Mouse (Mus musculus) kidney, postnatal 0 days (tissue): ENCODE results near the gene Thrsp. TPM values are rescaled to one million over a fixed set of nuclear protein-coding genes. Genes with fewer than 3 reads are reported as not detected.

Source experiments
- ATAC-seq: fragments of 200-750 bp; cut with Nextera tagmentation; replicated peaks from 2 replicates; pipeline ENCODE4 v1.8.0; 2017; ENCODE audit warnings: low read depth, moderate number of reproducible peaks, moderate TSS enrichment, moderate library complexity; ENCODE audit not compliant: low FRiP score
- DNase-seq: peaks from one replicate; pipeline ENCODE4 v3.0.0-alpha.2; 2016; ENCODE audit warnings: low spot score
- H3K27ac ChIP-seq: fragments of 300-500 bp; sonication (generic); 2 replicates; pipeline ENCODE4 v1.5.1; 2014; ENCODE audit warnings: mild to moderate bottlenecking
- H3K27me3 ChIP-seq: fragments of 300-500 bp; sonication (generic); 2 replicates; pipeline ENCODE4 v1.6.1; 2014; ENCODE audit warnings: low read length, mixed read lengths; ENCODE audit not compliant: insufficient read depth
- H3K36me3 ChIP-seq: fragments of 300-500 bp; sonication (generic); 2 replicates; pipeline ENCODE4 v1.6.1; 2014; ENCODE audit warnings: low read length, mixed read lengths; ENCODE audit not compliant: insufficient read depth
- H3K4me1 ChIP-seq: fragments of 300-500 bp; sonication (generic); replicated peaks from 2 replicates; pipeline ENCODE4 v1.6.1; 2014; ENCODE audit warnings: antibody characterized with exemption, low read length, mixed read lengths; ENCODE audit not compliant: insufficient read depth
- H3K4me2 ChIP-seq: fragments of 300-500 bp; sonication (generic); 2 replicates; pipeline ENCODE4 v1.6.1; 2014; ENCODE audit warnings: mild to moderate bottlenecking, low read length, moderate library complexity, mixed read lengths
- H3K4me3 ChIP-seq: fragments of 300-500 bp; sonication (generic); replicated peaks from 2 replicates; pipeline ENCODE4 v1.5.1; 2014; ENCODE audit warnings: low read depth, low read length
- H3K9ac ChIP-seq: fragments of 300-500 bp; sonication (generic); 2 replicates; pipeline ENCODE4 v1.6.1; 2014; ENCODE audit warnings: low read depth, low read length
- H3K9me3 ChIP-seq: fragments of 300-500 bp; sonication (generic); replicated peaks from 2 replicates; pipeline ENCODE4 v1.6.1; 2016; ENCODE audit warnings: low read length, inconsistent platforms, mixed read lengths
- CTCF ChIP-seq: IDR thresholded peaks from 2 replicates; pipeline ENCODE4 v1.5.1; 2016; ENCODE audit warnings: antibody characterized with exemption, low read depth, mild to moderate bottlenecking, moderate library complexity
- WGBS: fragments of 180-500 bp; shearing (Covaris S2); extraction: QIAGEN DNeasy Blood & Tissue Kit; methylation state at CpG from one replicate; pipeline ENCODE4 v1.1.7; 2014; 5-methylcytosine and 5-hydroxymethylcytosine counted together
- polyA plus RNA-seq: library from polyadenylated mRNA; unstranded; fragments of >200 nt; fragmentation: Nextera tagmentation; extraction: Ambion mirVana; gene quantifications from 2 replicates; pipeline ENCODE4 v1.2.1, GENCODE M21; 2015

The Thrsp gene
- polyA plus RNA-seq, 1 experiment from 2014 or later = 1.4 TPM

DNA sequence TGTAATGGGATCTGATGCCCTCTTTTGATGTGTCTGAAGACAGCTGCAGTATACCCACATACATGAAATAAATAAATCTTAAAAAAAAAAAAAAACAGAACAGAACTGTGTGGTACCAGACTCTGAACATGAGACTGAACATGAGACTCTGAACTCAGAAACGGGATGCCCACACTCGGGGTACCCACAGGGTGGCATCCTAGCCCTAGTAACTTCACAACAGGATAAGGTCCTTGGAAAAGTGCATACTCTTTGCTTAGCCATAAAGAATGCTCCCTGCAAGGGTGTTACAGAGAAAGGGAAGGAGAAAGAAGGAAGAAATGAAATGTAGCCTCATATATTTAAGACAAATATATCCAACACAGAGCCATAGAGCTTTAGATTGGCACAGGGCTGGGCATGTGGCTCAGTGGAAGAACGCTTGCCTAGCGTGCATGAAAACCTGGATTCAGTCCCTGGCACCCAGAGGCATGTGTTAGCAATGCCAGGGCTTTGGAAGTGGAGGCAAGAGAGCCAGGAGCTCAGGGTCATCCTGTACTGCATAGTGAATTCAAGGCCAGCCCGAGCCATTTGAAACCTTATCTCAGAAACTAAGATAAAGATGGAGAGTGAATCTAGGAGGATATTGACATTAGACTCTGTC is 10.4 kb upstream of the Thrsp start:
- no peaks in the 10 kb centered on the region for H3K27me3 ChIP-seq
- no peak overlapping the region for H3K4me3 ChIP-seq
- H3K4me2 ChIP-seq = no peak overlapping the region
- DNase-seq (no peak), ATAC-seq (no peak)
- no peak overlapping the region for H3K9ac ChIP-seq
- no peak overlapping the region for H3K27ac ChIP-seq
- H3K36me3 ChIP-seq = no peaks in the 10 kb centered on the region
- no peaks in the 10 kb centered on the region for H3K4me1 ChIP-seq
- 76% methylated on average over 5 of the region's 5 CpGs for WGBS
- peak; percentile 33; the same call in 1 of the 2 replicates for TF ChIP-seq CTCF
- no peaks in the 10 kb centered on the region for H3K9me3 ChIP-seq

DNA sequence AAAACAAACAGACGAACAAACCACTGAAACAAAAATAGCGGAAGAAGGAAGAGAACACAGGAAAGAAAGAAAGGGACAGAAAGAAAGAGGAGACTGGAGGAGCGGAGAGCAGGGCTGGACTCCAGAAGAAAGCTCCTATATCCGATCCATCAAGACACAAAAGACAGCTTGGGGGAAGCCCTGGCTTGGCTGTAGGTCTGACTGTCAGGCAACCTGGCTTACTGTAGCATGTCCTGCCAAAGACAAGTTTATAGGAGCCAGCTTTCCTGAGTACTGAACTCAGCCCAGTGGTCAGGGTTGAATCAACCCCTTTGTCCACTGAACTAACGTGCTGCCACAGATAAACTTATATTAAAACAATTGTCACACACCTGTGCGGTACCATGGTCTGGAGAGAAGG is 9.8 kb upstream of the Thrsp start:
- ATAC-seq = no peak
- H3K4me2 ChIP-seq = no peak overlapping the region
- TF ChIP-seq CTCF = no peak
- H3K27me3 ChIP-seq = no peaks in the 10 kb centered on the region
- 73% methylated on average over 6 of the region's 6 CpGs for WGBS
- no peaks in the 10 kb centered on the region for H3K36me3 ChIP-seq
- H3K4me1 ChIP-seq = no peaks in the 10 kb centered on the region
- no peak overlapping the region for H3K9ac ChIP-seq
- H3K27ac ChIP-seq = no peak overlapping the region
- no peak for DNase-seq
- H3K4me3 ChIP-seq = no peak overlapping the region
- H3K9me3 ChIP-seq = no peaks in the 10 kb centered on the region

DNA sequence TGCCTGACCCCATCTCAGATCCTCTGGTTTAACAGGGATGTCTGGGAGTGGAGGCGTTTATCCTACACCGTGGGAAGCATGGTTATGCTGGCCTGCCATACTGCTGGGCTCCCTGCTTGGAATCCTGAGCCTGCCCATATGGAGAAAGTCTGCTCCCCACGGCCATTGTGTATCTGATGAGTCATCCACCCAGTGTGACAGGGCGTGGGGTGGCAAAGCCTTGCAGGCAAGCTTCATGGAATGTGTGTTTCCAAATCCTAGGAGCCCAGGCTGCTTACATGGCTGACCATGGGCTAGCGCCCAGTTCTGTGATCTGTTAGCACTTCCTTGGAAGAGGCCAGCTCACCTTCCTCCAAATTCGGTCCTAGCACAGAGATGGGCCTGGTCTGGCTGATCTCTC is 9.0 kb upstream of the Thrsp start:
- Histone ChIP-seq H3K27ac (no peak overlapping the region), H3K4me1 (no peaks in the 10 kb centered on the region), H3K36me3 (no peaks in the 10 kb centered on the region), H3K9ac (no peak overlapping the region), H3K9me3 (no peaks in the 10 kb centered on the region), H3K27me3 (no peaks in the 10 kb centered on the region), H3K4me3 (no peak overlapping the region), H3K4me2 (no peak overlapping the region)
- TF ChIP-seq CTCF = no peak
- ATAC-seq (no peak), DNase-seq (no peak)
- 67% methylated on average over 6 of the region's 6 CpGs for WGBS

DNA sequence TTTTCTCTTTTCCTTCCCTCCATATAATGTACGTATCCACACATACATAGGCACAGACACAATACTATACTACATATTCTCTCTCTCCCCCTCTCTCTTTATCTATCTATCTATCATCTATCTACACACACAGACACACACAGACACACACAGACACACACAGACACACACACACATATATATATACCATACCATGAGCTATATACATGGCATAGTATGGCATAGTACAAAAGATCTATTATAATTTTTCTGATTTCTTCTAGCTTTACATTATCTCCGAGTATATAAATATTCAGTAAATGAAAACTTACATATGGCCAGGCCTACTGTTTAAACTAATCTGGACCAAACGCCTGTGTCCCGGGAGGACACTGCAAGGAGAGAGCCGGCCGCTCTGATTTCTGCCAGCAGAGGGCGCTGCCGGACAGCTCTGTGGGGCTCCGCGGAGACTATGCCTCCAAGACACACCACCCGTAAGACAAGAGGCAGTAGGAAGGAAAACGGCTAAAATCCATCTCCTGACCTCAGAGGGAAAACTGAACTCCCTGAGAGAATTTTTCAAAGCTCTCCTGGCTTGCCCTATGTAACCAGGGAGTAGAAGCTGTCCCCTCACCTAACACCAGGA is 7.2 kb upstream of the Thrsp start:
- Histone ChIP-seq H3K9ac (no peak overlapping the region), H3K4me1 (no peaks in the 10 kb centered on the region), H3K36me3 (no peaks in the 10 kb centered on the region), H3K9me3 (no peaks in the 10 kb centered on the region), H3K27me3 (no peaks in the 10 kb centered on the region), H3K27ac (no peak overlapping the region), H3K4me2 (no peak overlapping the region), H3K4me3 (no peak overlapping the region)
- TF ChIP-seq CTCF = peak; percentile 96
- ATAC-seq = peak; percentile 82; the same call in 1 of the 2 replicates
- WGBS = 9% methylated on average over 12 of the region's 12 CpGs
- peak; percentile 89 for DNase-seq

DNA sequence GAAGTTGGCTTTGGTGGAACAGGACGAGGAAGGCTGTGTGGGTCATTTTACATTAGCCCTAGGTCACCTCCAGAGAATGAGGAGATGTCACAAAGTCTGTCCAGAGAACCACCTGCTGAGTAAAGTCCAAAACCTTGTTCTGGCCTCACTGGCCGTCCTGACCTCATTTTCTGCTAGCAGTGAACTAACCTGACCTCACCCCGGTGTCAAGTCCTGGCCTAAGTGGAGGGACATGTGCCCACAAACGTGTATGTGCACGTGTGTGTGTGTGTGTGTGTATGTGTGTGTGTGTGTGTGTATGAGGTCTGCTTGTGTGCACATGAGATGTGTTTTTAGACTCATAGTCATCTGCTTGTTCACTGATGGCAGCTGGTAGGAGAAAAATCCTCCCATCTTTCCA is 6.2 kb upstream of the Thrsp start:
- Histone ChIP-seq H3K4me1 (no peaks in the 10 kb centered on the region), H3K27ac (no peak overlapping the region), H3K4me2 (no peak overlapping the region), H3K9ac (no peak overlapping the region), H3K36me3 (no peaks in the 10 kb centered on the region), H3K27me3 (no peaks in the 10 kb centered on the region), H3K4me3 (no peak overlapping the region), H3K9me3 (no peaks in the 10 kb centered on the region)
- no peak for ATAC-seq
- no peak for DNase-seq
- no peak for TF ChIP-seq CTCF
- WGBS = 51% methylated on average over 5 of the region's 5 CpGs

DNA sequence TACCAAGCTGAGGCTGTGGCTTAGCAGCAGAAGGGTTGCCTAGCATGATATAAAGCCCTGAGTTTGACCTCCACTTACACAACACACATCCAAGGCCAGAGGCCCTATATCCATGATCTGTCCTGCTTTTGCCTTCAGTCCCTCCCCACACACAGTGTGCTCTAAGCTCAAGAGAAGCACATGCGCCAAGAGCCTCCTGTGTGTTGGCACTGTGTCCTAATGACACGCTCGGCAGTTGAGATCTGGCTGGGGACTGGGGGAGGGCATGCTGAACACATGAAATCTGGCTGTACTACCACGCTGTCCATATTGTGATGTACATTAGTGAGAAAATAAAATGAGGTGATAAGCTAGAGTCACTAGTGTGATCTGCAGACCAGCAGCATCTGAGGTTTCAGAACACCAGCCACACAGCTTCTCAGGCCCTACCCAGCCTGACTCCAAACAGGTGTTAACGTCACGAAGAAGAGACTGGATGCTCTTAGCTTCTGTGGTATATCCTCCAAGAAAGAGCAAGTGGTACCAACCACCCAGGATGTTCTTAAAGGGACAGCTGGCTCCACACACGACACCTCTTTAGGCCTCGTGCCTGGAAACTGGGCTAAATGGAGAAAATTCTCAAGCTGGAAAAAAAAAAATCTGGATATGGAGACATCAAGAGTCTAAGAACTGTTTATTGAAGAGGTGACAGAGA is 3.6 kb upstream of the Thrsp start:
- Histone ChIP-seq H3K4me2 (no peak overlapping the region), H3K27me3 (no peaks in the 10 kb centered on the region), H3K36me3 (no peaks in the 10 kb centered on the region), H3K4me1 (no peaks in the 10 kb centered on the region), H3K4me3 (no peak overlapping the region), H3K27ac (no peak overlapping the region), H3K9ac (no peak overlapping the region), H3K9me3 (no peaks in the 10 kb centered on the region)
- ATAC-seq (no peak), DNase-seq (no peak)
- WGBS = 75% methylated on average over 8 of the region's 8 CpGs
- no peak for TF ChIP-seq CTCF
